Comparison of ENCODE assay signal across 34 mouse cellular contexts in the genomic region with DNA sequence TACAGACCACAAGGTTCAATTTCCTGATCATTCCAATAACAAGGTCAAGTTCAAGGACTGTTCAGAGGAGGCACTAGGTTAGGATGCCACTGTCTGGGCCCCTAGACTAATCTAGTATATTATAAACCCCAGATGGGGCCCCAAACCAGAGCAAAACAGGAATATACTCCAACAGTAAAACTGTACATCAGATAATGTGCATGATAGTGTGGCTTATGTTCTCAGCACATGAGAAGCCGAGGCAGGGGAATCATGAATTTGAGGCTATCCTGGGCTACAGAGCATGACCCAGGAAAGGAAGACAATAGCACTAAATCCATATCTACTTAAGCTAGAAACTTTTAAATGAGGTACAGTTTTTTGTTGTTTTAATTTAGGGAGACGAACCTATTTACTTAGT. TPM values are rescaled to one million over a fixed set of nuclear protein-coding genes. Genes with fewer than 3 reads are reported as not detected.
"Had no signal": no experiment of that assay in that cellular context is flagged by ENCODE, and none has a peak within 500 bp of the region (broad histone marks: within the 10 kb centered on the region; RNA-seq: fewer than 3 reads in every experiment).

No protein-coding gene starts in this region.

- H3K36me3 ChIP-seq: embryonic facial prominence, embryonic 10.5 days; embryonic facial prominence, embryonic 12.5 days; embryonic facial prominence, embryonic 13.5 days; embryonic facial prominence, embryonic 15.5 days; forebrain, embryonic 10.5 days; forebrain, embryonic 12.5 days; forebrain, embryonic 15.5 days had no signal

- H3K4me2 ChIP-seq: embryonic facial prominence, embryonic 12.5 days; embryonic facial prominence, embryonic 13.5 days; embryonic facial prominence, embryonic 15.5 days; forebrain, embryonic 12.5 days; forebrain, embryonic 13.5 days; forebrain, embryonic 15.5 days had no signal

- H3K4me3 ChIP-seq: embryonic facial prominence, embryonic 10.5 days; embryonic facial prominence, embryonic 12.5 days; embryonic facial prominence, embryonic 13.5 days; embryonic facial prominence, embryonic 15.5 days; erythroblast, embryonic 14.5 days; forebrain, embryonic 10.5 days; forebrain, embryonic 12.5 days; forebrain, embryonic 13.5 days; forebrain, embryonic 15.5 days; gastrocnemius, adult 2 months; heart, adult 2 months had no signal

- H3K4me1 ChIP-seq: embryonic facial prominence, embryonic 12.5 days; embryonic facial prominence, embryonic 15.5 days had no signal

- H3K9me3 ChIP-seq: embryonic facial prominence, embryonic 10.5 days; embryonic facial prominence, embryonic 12.5 days; embryonic facial prominence, embryonic 13.5 days; embryonic facial prominence, embryonic 15.5 days; forebrain, embryonic 10.5 days; forebrain, embryonic 12.5 days; forebrain, embryonic 13.5 days; forebrain, embryonic 15.5 days had no signal

- H3K27ac ChIP-seq: embryonic facial prominence, embryonic 10.5 days; embryonic facial prominence, embryonic 12.5 days; embryonic facial prominence, embryonic 13.5 days; embryonic facial prominence, embryonic 15.5 days; forebrain, embryonic 10.5 days; forebrain, embryonic 12.5 days; forebrain, embryonic 13.5 days; forebrain, embryonic 15.5 days; gastrocnemius, adult 2 months; heart, adult 2 months had no signal

- H3K9ac ChIP-seq: embryonic facial prominence, embryonic 12.5 days; embryonic facial prominence, embryonic 13.5 days; embryonic facial prominence, embryonic 15.5 days; forebrain, embryonic 12.5 days; forebrain, embryonic 13.5 days; forebrain, embryonic 15.5 days; forebrain, postnatal 0 days had no signal

- H3K27me3 ChIP-seq: embryonic facial prominence, embryonic 12.5 days; embryonic facial prominence, embryonic 13.5 days; embryonic facial prominence, embryonic 15.5 days; forebrain, embryonic 12.5 days; forebrain, embryonic 13.5 days; forebrain, embryonic 15.5 days had no signal

- ATAC-seq: forebrain, embryonic 13.5 days; forebrain, embryonic 14.5 days; forebrain, embryonic 15.5 days; forebrain, embryonic 16.5 days; forebrain, postnatal 0 days had no signal

- DNase-seq: cerebellum, adult 8-10 months; cerebellum, adult 9-10 months; cerebellum, adult 9-11 months; cerebellum, postnatal 10 days; cerebellum, postnatal 14 days; cerebellum, postnatal 25 days; cerebellum, postnatal 36 days; embryo, embryonic 11 days; forebrain, postnatal 0 days; gastrocnemius, adult 2 months; gastrocnemius, postnatal 10 days; gastrocnemius, postnatal 14 days; gastrocnemius, postnatal 25 days; gastrocnemius, postnatal 36 days; heart, adult 18-20 months; heart, adult 2 months had no signal

RNA-seq across cellular contexts. Expression of a gene that starts 19.5 kb away (rescaled TPM):
- total RNA-seq: common myeloid progenitor, adult 5-6 weeks; gastrocnemius, adult 18-20 months; gastrocnemius, adult 2 months; gastrocnemius, adult 8-10 months; gastrocnemius, postnatal 10 days; gastrocnemius, postnatal 14 days; gastrocnemius, postnatal 25 days; gastrocnemius, postnatal 36 days; gastrocnemius, postnatal 4 days; granulocyte monocyte progenitor cell, adult 5-6 weeks; heart, adult 18-20 months; heart, adult 2 months had no signal
- polyA plus RNA-seq: embryonic facial prominence, embryonic 11.5 days; embryonic facial prominence, embryonic 14.5 days; erythroblast, embryonic 14.5 days; forebrain, embryonic 10.5 days; forebrain, embryonic 14.5 days; heart, adult 2 months had no signal

RNA-seq across cellular contexts. Expression of a gene that starts 40.8 kb away (rescaled TPM):
- polyA plus RNA-seq: erythroblast, embryonic 14.5 days had no signal
